Mouse (Mus musculus) lung, adult 2 months (tissue): ENCODE data around the gene Gm39115.

Source experiments
- CTCF ChIP-seq: fragments of 200-500 bp; IDR thresholded peaks from 2 replicates; pipeline ENCODE4 v1.5.1; 2011; ENCODE audit warnings: mild to moderate bottlenecking, low read length, control low read depth; ENCODE audit not compliant: insufficient read depth
- POLR2A ChIP-seq: fragments of 200-500 bp; IDR thresholded peaks from 2 replicates; pipeline ENCODE4 v1.6.1; 2011; ENCODE audit warnings: low read depth, mild to moderate bottlenecking, control low read depth, low read length, borderline replicate concordance; ENCODE audit errors: extremely low read depth

- TF ChIP-seq CTCF (peak; percentile 39; the same call in 1 of the 2 replicates), POLR2A (no peak)
Observed at GRCm38 (mm10) chr7:142095183-142095931, 40.5 kb downstream of the Gm39115 start, which contains the start of gene Dusp8.
